Mouse (Mus musculus): Measurements from ENCODE around the gene Tsen54. TPM values are rescaled to one million over a fixed set of nuclear protein-coding genes. Genes with fewer than 3 reads are reported as not detected.

The Tsen54 gene
- total RNA-seq, 2 experiments from 2014 or later: 13.0 to 14.2 TPM

DNA sequence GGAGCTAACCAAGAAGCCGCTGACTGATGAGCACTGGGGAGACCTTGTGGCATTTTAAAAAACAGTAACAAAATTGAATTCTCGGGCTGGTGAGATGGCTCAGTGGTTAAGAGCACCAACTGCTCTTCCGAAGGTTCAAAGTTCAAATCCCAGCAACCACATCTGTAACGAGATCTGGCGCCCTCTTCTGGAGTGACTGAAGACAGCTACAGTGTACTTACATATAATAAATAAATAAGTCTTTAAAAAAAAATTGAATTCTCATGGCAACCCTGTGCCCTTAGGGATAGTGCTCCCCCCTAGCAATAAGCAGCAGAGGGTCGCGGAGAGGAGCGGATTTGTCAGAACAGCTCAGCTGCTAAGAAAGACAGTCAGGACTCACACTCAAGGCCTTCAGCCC, 49.4 kb downstream of the Tsen54 start:
- no peak for DNase-seq

GRCm38 (mm10) chr11:115869393-115869792, 54.9 kb downstream of the Tsen54 start:
- no peak for DNase-seq

GRCm38 (mm10) chr11:115872437-115872836, 57.9 kb downstream of the Tsen54 start:
- no peak for DNase-seq

Small RNA genes lying within 50 kb of the gene (microRNA-seq; reads per million reads assigned to microRNA genes)
- gene Mir5621: 0.35 to 0.82 reads per million in 2 experiments

Other genes starting within 250 kb of the Tsen54 start
- gene Mrps7, start 210.8 kb upstream of the Tsen54 start, total RNA-seq (2021): 10 to 100 TPM; 71.2 to 72.8 TPM
- 10 to 100 TPM; 18.3 to 20.8 TPM for gene Gga3, start 210.7 kb upstream of the Tsen54 start, total RNA-seq (2021)
- 10 to 100 TPM; 34.0 to 40.6 TPM for gene Mif4gd, start 201.8 kb upstream of the Tsen54 start, total RNA-seq (2021)
- gene Slc25a19, start 186.4 kb upstream of the Tsen54 start, total RNA-seq (2021): 10 to 100 TPM; 27.6 to 30.7 TPM
- gene Grb2, start 106.1 kb upstream of the Tsen54 start, total RNA-seq (2021): 100 to 1,000 TPM; 119 to 134 TPM
- 100 to 1,000 TPM; 103 to 108 TPM for gene Tmem94, start 49.3 kb upstream of the Tsen54 start, total RNA-seq (2021)
- 10 to 100 TPM; 51.7 to 58.8 TPM for gene Caskin2, start 1.1 kb upstream of the Tsen54 start, total RNA-seq (2021)
- gene Llgl2, start 9.3 kb downstream of the Tsen54 start, total RNA-seq (2021): 10 to 100 TPM; 20.0 to 21.2 TPM
- gene Myo15b, start 43.7 kb downstream of the Tsen54 start, total RNA-seq (2021): under 1 TPM; 0.16 to 0.19 TPM
- 10 to 100 TPM; 28.7 to 29.9 TPM for gene Smim5, start 85.2 kb downstream of the Tsen54 start, total RNA-seq (2021)
- gene Smim6, start 97.3 kb downstream of the Tsen54 start, total RNA-seq (2021): under 1 TPM in 1 of 2 experiments, not detected in 1; 0.27 TPM
- 10 to 100 TPM; 25.7 to 29.0 TPM for gene Sap30bp, start 118.6 kb downstream of the Tsen54 start, total RNA-seq (2021)
- 1 to 10 TPM; 8.0 to 10.0 TPM for gene Recql5, start 118.8 kb downstream of the Tsen54 start, total RNA-seq (2021)
- gene Itgb4, start 160.0 kb downstream of the Tsen54 start, total RNA-seq (2021): 1 to 10 TPM; 5.0 to 5.4 TPM
- gene Galk1, start 198.0 kb downstream of the Tsen54 start, total RNA-seq (2021): 10 to 100 TPM; 52.9 to 54.3 TPM
- 100 to 1,000 TPM; 466 to 502 TPM for gene H3f3b, start 213.2 kb downstream of the Tsen54 start, total RNA-seq (2021)
- 10 to 100 TPM; 22.3 to 25.0 TPM for gene Unk, start 215.6 kb downstream of the Tsen54 start, total RNA-seq (2021)

All from heart, postnatal 4 days (tissue).